Mouse (Mus musculus) kidney, adult 18-20 months (tissue): ENCODE data around the gene Pgs1.

ENCODE experiments used
- DNase-seq: peaks from one replicate; pipeline ENCODE4 v3.0.0; 2021

Gene Pgs1

GRCm38 (mm10) chr11:117986126-117987031 lies at the start of gene Pgs1:
TSS of gene Pgs1 (plus strand) at chr11:117986292.
- DNase-seq: peak; percentile 91

- DNase-seq: no peak
Measured at GRCm38 (mm10) chr11:117939004-117939730, 46.9 kb upstream of the Pgs1 start.

GRCm38 (mm10) chr11:117939741-117940285 lies 46.3 kb upstream of the Pgs1 start:
- DNase-seq: peak; percentile 62

GRCm38 (mm10) chr11:117940881-117941280 lies 45.2 kb upstream of the Pgs1 start:
- no peak for DNase-seq

GRCm38 (mm10) chr11:117941325-117941834 lies 44.7 kb upstream of the Pgs1 start:
- no peak for DNase-seq

- no peak for DNase-seq
Measured at GRCm38 (mm10) chr11:117941848-117942247, 44.2 kb upstream of the Pgs1 start.

- no peak for DNase-seq
Measured at GRCm38 (mm10) chr11:117946195-117946979, 39.7 kb upstream of the Pgs1 start.

GRCm38 (mm10) chr11:117946996-117947419 lies 39.1 kb upstream of the Pgs1 start:
- no peak for DNase-seq

- DNase-seq: peak; percentile 68
Measured at GRCm38 (mm10) chr11:117949392-117950091, 36.5 kb upstream of the Pgs1 start.

GRCm38 (mm10) chr11:117951391-117951790 lies 34.7 kb upstream of the Pgs1 start:
- DNase-seq: no peak

GRCm38 (mm10) chr11:117952174-117952933 lies 33.7 kb upstream of the Pgs1 start:
- no peak for DNase-seq

GRCm38 (mm10) chr11:117954094-117954493 lies 32.0 kb upstream of the Pgs1 start:
- DNase-seq: no peak

GRCm38 (mm10) chr11:117954819-117955218 lies 31.3 kb upstream of the Pgs1 start:
- no peak for DNase-seq

GRCm38 (mm10) chr11:117955621-117956020 lies 30.5 kb upstream of the Pgs1 start:
- DNase-seq: no peak

- peak; percentile 34 for DNase-seq
Measured at GRCm38 (mm10) chr11:117958197-117958596, 27.9 kb upstream of the Pgs1 start.

GRCm38 (mm10) chr11:117959166-117959565 lies 26.9 kb upstream of the Pgs1 start:
- no peak for DNase-seq

GRCm38 (mm10) chr11:117959741-117960381 lies 26.2 kb upstream of the Pgs1 start:
- no peak for DNase-seq

GRCm38 (mm10) chr11:117960601-117961000 lies 25.5 kb upstream of the Pgs1 start:
- no peak for DNase-seq

- DNase-seq: peak; percentile 72
Measured at GRCm38 (mm10) chr11:117962228-117963067, 23.6 kb upstream of the Pgs1 start.
